Mouse (Mus musculus) heart, adult 8-10 months (tissue): ENCODE results near the gene Btbd3. TPM values are rescaled to one million over a fixed set of nuclear protein-coding genes. Genes with fewer than 3 reads are reported as not detected.
A peak's percentile ranks its signal among the peaks of the same experiment; 100 is the strongest.
"Not testable (repeated sequence)": the region's sequence is repeated elsewhere in the genome, so short reads cannot be mapped to it uniquely, and the experiment has no call there.

Experiments
- DNase-seq: peaks from one replicate; pipeline ENCODE4 v3.0.0; 2022; ENCODE audit warnings: low spot score
- total RNA-seq, 4 experiments: library from RNA; stranded (reverse); gene quantifications; 2 replicates each; pipeline ENCODE4 v1.2.4; 2022

The Btbd3 gene
- total RNA-seq, 4 experiments from 2014 or later = 11.9 to 12.3 (median 12.2) TPM

GRCm38 (mm10) chr2:138278853-138279640 is 22.7 kb downstream of the Btbd3 start:
- DNase-seq = peak; percentile 75

DNA sequence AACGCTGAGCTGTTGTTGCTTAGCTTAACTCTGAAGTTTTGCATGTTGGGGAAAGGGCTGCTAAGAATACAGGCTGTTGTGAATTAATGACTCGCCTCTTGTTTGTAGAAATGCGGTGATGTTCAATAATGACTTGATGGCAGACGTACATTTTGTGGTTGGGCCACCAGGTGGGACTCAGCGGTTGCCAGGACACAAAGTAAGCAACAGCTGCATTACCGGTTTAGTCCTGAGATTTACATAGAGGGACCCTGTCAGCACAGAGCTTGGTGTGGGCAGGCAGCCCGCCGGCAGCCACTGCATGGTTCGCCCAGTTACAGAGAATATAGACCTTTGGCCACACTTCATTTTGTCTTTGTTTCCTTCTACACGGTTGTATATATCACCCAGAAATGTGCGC is 23.3 kb downstream of the Btbd3 start:
- no peak for DNase-seq

DNA sequence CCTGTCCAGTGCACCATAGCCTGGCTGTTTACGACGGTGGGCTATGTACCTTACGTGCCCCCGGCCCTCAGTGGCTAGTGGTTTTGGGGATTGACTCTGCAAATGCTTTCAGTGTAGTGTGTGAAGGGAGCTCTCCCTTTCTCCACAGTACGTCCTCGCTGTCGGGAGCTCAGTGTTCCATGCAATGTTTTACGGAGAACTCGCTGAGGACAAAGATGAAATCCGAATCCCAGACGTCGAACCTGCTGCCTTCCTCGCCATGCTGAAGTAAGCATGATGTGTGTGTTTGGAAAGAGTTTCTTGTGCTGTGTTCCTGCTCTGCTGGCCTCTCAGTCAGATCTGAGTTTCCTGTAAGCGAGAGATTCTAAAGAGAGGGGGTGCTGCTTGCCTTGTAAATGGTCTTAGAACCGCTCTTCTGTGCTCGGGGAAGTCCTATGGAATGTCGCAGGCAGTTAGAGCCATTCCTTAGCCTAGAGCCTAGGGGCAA is 23.9 kb downstream of the Btbd3 start:
- peak; percentile 47 for DNase-seq

DNA sequence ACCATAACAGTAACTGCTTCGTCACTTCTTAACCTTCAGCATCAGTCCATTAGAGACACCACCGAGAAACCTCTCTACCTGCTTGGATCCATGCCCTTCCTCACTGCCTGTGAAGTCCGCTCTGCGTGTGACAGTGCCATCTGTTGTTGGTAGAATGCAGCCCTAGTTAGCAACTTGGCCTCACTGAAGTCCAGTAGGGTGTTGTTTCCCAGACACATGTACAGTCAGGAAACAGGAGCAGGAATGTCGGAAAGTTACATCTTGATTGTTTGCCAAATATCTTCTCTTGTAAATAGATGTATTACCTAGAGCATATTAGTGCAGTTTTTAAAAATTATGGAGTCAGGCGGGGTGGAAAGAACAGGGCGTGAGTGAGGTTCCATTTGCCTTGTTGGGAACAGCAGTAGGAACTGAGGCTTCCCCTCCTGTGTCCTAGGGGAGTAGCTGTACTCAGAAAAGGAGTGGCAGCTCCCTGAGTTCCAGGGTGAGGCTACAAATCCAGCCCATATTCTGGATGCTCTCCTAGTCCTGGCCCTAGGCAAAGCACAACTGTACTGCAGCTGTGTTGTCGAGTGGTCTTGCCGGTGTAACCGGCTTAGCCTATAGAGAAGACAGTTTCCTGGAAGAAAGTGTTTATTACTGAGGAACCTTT is 25.3 kb downstream of the Btbd3 start:
- peak; percentile 78 for DNase-seq

DNA sequence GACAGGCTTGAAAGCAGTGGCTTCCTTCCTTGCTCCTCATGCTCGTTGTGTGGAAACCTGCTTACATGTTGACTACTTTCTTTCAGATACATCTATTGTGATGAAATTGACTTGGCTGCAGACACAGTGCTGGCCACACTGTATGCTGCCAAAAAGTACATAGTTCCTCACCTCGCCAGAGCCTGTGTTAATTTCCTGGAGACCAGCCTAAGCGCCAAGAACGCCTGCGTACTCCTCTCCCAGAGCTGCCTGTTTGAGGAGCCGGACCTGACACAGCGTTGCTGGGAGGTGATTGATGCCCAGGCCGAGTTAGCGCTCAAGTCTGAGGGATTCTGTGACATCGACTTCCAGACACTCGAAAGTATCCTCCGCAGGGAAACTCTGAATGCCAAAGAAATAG is 27.0 kb downstream of the Btbd3 start:
- DNase-seq = peak; percentile 38

- no peak for DNase-seq
Observed at GRCm38 (mm10) chr2:138283856-138284255, 27.5 kb downstream of the Btbd3 start.

DNA sequence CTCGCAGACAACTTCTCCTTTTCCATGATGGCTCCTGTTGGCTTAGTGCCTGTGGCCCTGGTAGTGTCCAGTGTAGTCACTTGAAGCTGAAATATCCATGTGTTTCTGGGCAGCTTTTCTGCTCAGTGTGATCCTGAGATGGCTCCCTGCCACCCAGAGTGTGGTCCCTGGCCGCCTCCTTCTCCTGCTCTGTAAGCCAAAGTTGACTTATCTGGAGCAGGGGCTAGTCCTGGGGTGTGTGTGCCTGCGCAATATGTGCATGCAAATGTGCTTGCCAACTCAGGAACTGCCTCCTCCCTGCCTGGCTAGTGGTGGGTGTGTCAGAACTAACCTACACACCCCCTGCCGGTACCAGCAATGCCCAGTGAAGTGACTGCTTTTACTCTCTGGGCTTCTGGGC is 29.4 kb downstream of the Btbd3 start:
- no peak for DNase-seq

- DNase-seq = no peak
Observed at GRCm38 (mm10) chr2:138290154-138290553, 33.8 kb downstream of the Btbd3 start.

- no peak for DNase-seq
Observed at GRCm38 (mm10) chr2:138294286-138294685, 37.9 kb downstream of the Btbd3 start.

GRCm38 (mm10) chr2:138306236-138306635 is 49.9 kb downstream of the Btbd3 start:
- DNase-seq = no peak

GRCm38 (mm10) chr2:138315644-138316043 is 59.3 kb downstream of the Btbd3 start:
- DNase-seq = no peak

DNA sequence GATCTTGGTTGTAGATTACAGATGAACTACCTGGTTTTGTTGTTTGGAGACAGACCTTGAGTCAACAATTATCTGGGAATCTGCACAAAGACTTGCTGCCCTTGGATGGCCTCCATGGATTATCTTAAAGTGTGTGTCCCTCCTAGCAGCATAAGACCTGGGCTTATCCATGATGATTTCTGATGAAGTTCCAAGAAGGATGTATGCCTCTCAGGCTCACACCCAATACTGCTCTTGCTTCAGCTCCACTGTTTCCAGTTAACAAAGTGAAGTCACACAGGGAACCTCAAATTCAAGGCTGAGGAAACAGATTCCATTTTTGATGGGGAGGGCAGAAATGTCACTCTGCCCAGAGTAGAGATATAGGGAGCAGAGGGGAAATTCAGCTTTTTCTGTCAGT is 64.0 kb downstream of the Btbd3 start:
- DNase-seq = no peak

- DNase-seq = no peak
Observed at GRCm38 (mm10) chr2:138321041-138321481, 64.7 kb downstream of the Btbd3 start.

GRCm38 (mm10) chr2:138322270-138323114 is 66.1 kb downstream of the Btbd3 start:
- no peak for DNase-seq

GRCm38 (mm10) chr2:138326367-138326766 is 70.0 kb downstream of the Btbd3 start:
- DNase-seq = no peak

DNA sequence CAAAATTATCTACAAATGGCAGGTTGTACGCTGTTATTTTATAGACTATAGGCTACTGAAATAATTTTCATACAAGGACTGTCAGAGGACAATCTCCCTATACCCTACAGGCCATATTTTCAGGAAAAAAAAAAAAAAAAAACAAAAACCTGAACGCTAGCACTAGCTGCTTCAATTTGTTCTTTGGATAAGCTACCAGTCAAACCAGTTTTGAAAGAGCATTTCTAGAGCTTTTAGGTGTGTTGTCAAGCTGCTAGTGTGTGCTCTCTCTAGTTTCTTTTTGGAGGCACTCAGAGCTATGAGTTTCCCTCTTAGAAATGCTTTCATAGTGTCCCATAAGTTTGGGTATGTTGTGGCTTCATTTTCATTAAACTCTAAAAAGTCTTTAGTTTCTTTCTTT is 77.8 kb downstream of the Btbd3 start:
- DNase-seq = not testable (repeated sequence)

DNA sequence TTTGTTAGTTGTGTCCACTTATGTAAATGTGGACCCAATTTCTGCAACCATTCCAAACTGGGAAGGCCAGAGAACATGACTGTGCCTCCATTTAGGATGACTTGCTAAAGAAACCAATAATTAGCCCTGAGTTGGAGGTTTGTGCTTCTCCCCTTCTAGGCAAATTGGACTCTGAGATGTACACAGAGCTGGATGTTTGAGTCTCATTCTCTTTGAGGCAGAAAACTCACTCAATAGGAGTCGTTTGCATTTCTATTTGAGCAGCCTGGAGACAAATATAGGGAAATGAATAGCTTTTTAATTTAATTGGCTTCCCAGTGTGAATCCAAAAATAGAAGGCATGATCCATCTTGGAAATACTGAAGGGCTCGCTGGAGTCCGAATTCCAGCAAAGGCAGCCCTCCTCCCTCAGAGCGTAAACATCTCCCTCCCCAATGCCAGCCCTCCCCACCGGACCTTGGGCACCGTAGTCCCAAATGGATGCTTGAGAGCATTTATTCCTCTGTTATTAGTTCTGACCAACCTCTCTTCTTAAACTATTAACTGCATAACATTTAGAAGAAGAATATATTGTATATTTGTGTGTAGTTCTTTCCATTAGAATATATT is 81.6 kb downstream of the Btbd3 start:
- no peak for DNase-seq

- no peak for DNase-seq
Observed at GRCm38 (mm10) chr2:138338524-138338923, 82.2 kb downstream of the Btbd3 start.

- no peak for DNase-seq
Observed at GRCm38 (mm10) chr2:138355366-138355765, 99.0 kb downstream of the Btbd3 start.

GRCm38 (mm10) chr2:138362474-138362873 is 106.1 kb downstream of the Btbd3 start:
- DNase-seq = no peak

DNA sequence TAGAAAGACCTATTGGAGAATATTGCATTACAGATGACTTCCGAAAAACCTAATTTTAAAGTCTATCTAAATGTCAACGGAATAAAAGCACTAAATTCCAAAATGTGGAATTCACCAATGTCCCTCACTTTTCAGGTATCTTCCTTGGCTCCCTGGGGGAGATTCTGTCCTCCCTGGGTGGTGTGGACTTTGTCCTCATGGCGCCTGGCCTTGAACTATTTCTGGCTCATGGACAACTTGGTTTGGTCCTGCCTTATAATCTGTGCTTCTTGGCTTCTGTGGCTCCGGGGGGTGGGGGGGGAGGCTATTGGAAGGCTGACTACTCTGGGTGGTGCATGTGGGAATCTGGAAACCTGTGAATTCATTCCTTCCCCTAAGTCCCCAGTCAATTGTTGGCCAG is 109.0 kb downstream of the Btbd3 start:
- no peak for DNase-seq

DNA sequence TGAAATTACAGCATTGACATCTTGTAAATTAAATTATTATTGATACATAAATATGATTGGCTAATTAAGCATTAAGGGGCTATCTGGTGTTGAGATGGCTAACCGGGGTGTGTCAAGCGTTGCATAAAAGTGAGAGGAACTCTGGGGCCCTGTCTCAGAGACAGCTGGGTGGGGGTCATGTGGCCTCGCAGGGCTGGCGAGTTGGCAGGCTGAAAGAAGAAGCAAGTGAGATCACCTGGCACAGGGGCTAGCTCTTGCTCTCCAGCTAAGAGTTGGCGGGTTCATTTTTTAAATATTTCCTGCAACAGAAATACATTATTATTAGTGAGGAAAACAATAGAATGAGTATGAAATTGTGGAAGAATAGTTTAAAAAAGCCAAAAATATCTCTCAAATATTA is 118.2 kb downstream of the Btbd3 start:
- DNase-seq = no peak
